Mouse (Mus musculus) ES-Bruce4 (cell line): Measurements from ENCODE around the gene Ccdc33. TPM values are rescaled to one million over a fixed set of nuclear protein-coding genes. Genes with fewer than 3 reads are reported as not detected.
A peak's percentile ranks its signal among the peaks of the same experiment; 100 is the strongest.

Source experiments
- H3K27ac ChIP-seq: 2 replicates; pipeline ENCODE4 v1.5.1; 2012; ENCODE audit warnings: low read length, inconsistent platforms; ENCODE audit not compliant: insufficient read depth
- H3K27me3 ChIP-seq: 2 replicates; pipeline ENCODE4 v1.6.1; 2012; ENCODE audit warnings: mild to moderate bottlenecking, low read length, inconsistent platforms; ENCODE audit not compliant: control insufficient read depth, poor library complexity, insufficient read depth, severe bottlenecking
- H3K36me3 ChIP-seq: 2 replicates; pipeline ENCODE4 v1.6.1; 2012; ENCODE audit warnings: inconsistent platforms, mild to moderate bottlenecking, low read length, moderate library complexity; ENCODE audit not compliant: control insufficient read depth, poor library complexity, insufficient read depth, severe bottlenecking
- H3K4me1 ChIP-seq: one replicate; pipeline ENCODE4 v1.8.1; 2011; ENCODE audit warnings: low read length; ENCODE audit not compliant: control insufficient read depth, insufficient read depth
- H3K4me3 ChIP-seq: 2 replicates; pipeline ENCODE4 v1.5.1; 2011; ENCODE audit warnings: low read depth, mild to moderate bottlenecking, low read length
- H3K9ac ChIP-seq: 2 replicates; pipeline ENCODE4 v1.6.1; 2012; ENCODE audit warnings: low read depth, mild to moderate bottlenecking, inconsistent platforms; ENCODE audit not compliant: poor library complexity, severe bottlenecking
- H3K9me3 ChIP-seq: replicated peaks from 2 replicates; pipeline ENCODE4 v1.6.1; 2012; ENCODE audit warnings: mild to moderate bottlenecking, low read length, inconsistent platforms; ENCODE audit not compliant: control insufficient read depth, poor library complexity, insufficient read depth, severe bottlenecking
- CTCF ChIP-seq: IDR thresholded peaks from one replicate; pipeline ENCODE4 v1.8.1; 2011; ENCODE audit warnings: low read depth, low read length
- EP300 ChIP-seq: IDR thresholded peaks from 2 replicates; pipeline ENCODE4 v1.6.1; 2011; ENCODE audit warnings: low read depth, low read length; ENCODE audit not compliant: insufficient read depth
- POLR2A ChIP-seq: IDR thresholded peaks from one replicate; pipeline ENCODE4 v1.8.1; 2011; ENCODE audit warnings: low read length; ENCODE audit not compliant: insufficient read depth
- polyA plus RNA-seq: library from polyadenylated mRNA; stranded (reverse); fragments of >200 nt; gene quantifications from 2 replicates; pipeline ENCODE4 v1.2.4, GENCODE M21; 2011; ENCODE audit warnings: low read depth; ENCODE audit not compliant: missing spikeins, insufficient read depth, insufficient read length

Gene Ccdc33
- polyA plus RNA-seq, 1 experiment = not detected

DNA sequence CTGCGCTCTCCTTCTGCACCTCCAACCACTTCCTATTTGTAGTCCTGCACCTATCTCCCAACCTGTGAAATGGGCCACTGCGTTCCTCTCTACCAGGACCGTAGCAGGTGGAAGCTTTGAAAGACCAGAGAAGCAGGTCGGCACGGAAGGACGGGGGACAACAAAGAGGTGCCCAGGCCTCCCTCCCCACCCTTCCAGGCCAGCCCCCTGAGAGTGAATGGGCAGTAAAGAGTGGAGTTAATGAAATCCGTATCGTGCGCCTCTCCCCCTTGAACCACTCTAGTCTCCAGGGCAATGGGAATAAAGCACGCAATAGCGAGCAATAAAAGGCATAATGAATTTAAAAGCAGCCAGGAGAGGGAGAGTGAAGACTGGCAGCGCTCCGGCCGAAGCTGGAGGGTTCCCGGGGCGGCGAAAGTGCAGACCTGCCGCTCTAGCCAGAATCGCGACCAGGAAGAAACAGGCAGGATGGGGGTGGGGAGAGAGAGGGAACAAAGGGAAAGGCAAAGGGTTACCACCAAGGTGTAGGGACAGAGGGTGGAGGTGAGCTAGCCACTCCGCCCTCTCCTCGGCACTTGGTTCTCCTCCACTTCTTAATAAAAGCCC lies 5.2 kb downstream of the Ccdc33 start:
- no peaks in the 10 kb centered on the region for H3K9me3 ChIP-seq
- TF ChIP-seq POLR2A = no peak
- TF ChIP-seq EP300 = peak; percentile 73; the same call in 1 of the 2 replicates
- TF ChIP-seq CTCF = no peak
- H3K27ac ChIP-seq = no peak overlapping the region
- no peaks in the 10 kb centered on the region for H3K36me3 ChIP-seq
- peaks cover 4% of the 10 kb centered on the region for H3K4me1 ChIP-seq
- H3K4me3 ChIP-seq = peak overlapping the region; percentile 63
- H3K9ac ChIP-seq = peak overlapping the region; percentile 42; the same call in 1 of the 2 replicates
- H3K27me3 ChIP-seq = no peaks in the 10 kb centered on the region

DNA sequence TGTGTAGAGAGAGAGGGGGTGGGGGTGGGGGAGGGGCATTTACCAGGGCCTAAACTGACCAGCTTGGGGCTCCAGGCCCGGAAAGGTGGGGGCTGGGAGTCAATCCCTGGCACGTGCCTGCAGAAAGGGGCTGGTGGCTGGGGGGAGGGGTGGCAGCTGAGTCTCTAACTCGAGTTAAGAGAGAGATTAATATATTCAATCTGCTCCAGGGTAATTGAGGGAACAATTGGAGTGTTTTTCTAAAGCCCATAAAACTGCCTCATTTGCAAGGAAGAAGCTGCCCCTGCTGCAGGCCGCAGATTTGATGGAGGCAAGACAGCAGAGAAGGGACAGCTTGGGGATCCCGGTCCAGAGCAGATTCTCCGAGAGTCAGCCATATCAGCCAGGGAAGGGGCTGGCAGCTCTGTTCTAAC lies 5.8 kb downstream of the Ccdc33 start:
- no peaks in the 10 kb centered on the region for H3K36me3 ChIP-seq
- H3K4me3 ChIP-seq = peak overlapping the region; percentile 63
- no peak overlapping the region for H3K27ac ChIP-seq
- H3K4me1 ChIP-seq = peaks cover 4% of the 10 kb centered on the region
- H3K27me3 ChIP-seq = no peaks in the 10 kb centered on the region
- no peaks in the 10 kb centered on the region for H3K9me3 ChIP-seq
- H3K9ac ChIP-seq = peak overlapping the region; percentile 42; the same call in 1 of the 2 replicates
- no peak for TF ChIP-seq POLR2A
- TF ChIP-seq CTCF = no peak
- no peak for TF ChIP-seq EP300

DNA sequence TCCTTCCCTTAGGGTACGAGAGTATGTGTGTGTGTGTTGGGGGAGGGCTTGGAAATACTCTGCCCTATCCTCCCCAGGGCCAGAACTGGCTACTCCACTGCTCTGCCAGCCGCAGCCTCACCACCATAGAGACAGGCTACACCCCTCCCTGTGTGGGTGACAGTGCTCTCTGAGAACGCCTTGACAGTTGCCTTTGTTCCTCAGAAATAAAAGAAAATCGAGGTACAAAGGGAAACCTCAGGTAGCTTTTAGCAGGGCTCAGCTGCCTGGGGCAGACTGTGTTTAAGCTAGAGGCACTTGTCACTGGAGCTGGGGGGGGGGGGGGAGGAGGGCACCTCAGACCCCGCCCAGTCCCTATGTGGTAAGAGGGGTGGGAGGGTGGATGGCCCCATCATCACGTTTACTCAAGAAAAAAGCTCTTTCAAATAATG lies 6.3 kb downstream of the Ccdc33 start:
- peaks cover 4% of the 10 kb centered on the region for H3K4me1 ChIP-seq
- no peaks in the 10 kb centered on the region for H3K9me3 ChIP-seq
- no peak overlapping the region for H3K9ac ChIP-seq
- H3K4me3 ChIP-seq = no peak overlapping the region
- H3K27ac ChIP-seq = no peak overlapping the region
- no peak for TF ChIP-seq POLR2A
- no peak for TF ChIP-seq EP300
- TF ChIP-seq CTCF = no peak
- no peaks in the 10 kb centered on the region for H3K36me3 ChIP-seq
- H3K27me3 ChIP-seq = no peaks in the 10 kb centered on the region

DNA sequence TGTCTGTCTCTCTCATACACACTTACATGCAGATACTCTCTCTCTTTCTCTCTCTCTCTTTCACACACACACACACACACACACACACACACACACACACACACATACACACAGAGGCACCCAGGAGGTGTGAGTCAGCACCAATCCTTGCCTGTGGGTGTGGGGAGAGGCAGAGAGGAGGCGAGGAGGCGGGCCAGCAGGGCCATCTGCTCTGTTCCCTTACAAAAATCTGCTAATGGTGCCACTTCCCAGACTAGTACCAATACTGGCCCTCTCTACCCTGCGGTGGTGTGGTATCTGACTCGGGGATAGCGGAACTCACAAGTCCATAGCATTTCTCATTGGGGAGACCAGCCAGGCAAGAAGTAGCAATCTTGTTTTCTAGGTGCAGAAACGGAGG lies 7.2 kb downstream of the Ccdc33 start:
- TF ChIP-seq CTCF = no peak
- TF ChIP-seq EP300 = no peak
- no peak for TF ChIP-seq POLR2A
- H3K4me3 ChIP-seq = no peak overlapping the region
- H3K27me3 ChIP-seq = no peaks in the 10 kb centered on the region
- no peak overlapping the region for H3K9ac ChIP-seq
- H3K27ac ChIP-seq = no peak overlapping the region
- H3K9me3 ChIP-seq = no peaks in the 10 kb centered on the region
- no peaks in the 10 kb centered on the region for H3K36me3 ChIP-seq
- H3K4me1 ChIP-seq = peaks cover 4% of the 10 kb centered on the region

DNA sequence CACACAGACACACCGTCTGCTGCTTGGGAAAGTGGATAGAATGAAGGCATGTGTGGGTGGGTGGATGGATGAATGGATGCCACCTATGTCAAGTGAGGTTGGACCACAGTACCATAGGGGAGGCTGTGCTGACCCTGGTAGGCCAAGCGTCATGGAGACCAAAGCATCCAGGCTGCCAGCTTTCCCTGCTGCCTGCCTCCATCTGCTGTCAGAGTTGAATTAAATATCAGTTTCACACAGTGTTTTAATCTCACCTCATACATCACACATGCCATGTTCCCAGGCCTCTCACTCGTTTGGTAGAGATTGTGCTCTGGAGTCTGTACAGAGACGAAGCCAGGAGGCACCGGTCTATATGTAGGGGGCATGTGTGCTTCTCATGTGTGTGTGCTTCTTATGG lies 7.8 kb downstream of the Ccdc33 start:
- TF ChIP-seq CTCF (no peak), EP300 (no peak), POLR2A (no peak)
- Histone ChIP-seq H3K27me3 (no peaks in the 10 kb centered on the region), H3K36me3 (no peaks in the 10 kb centered on the region), H3K9me3 (no peaks in the 10 kb centered on the region), H3K9ac (no peak overlapping the region), H3K4me1 (peaks cover 2% of the 10 kb centered on the region), H3K4me3 (no peak overlapping the region), H3K27ac (no peak overlapping the region)

DNA sequence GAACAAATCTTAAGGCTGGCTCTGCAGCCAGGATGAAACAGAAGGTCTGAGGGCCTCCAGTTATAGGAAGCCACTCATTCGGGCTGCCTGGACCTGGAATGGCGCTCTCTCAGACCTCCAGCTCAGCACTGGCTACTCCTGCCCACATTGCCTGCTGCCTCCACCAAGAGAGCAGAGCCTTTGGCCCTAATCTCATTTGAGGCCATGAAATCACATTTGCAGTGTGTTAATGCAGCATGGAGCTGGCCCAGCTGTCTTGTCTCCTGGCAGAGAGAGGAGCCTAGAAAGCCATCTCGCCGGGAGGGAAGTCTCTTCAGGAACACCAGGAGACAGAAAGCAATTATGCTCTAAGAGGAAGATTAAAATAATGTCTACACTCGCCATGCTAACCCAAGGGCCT lies 11.1 kb downstream of the Ccdc33 start:
- no peaks in the 10 kb centered on the region for H3K4me1 ChIP-seq
- H3K4me3 ChIP-seq = no peak overlapping the region
- TF ChIP-seq CTCF (no peak), POLR2A (no peak), EP300 (no peak)
- no peaks in the 10 kb centered on the region for H3K36me3 ChIP-seq
- no peak overlapping the region for H3K27ac ChIP-seq
- no peaks in the 10 kb centered on the region for H3K9me3 ChIP-seq
- H3K27me3 ChIP-seq = no peaks in the 10 kb centered on the region
- H3K9ac ChIP-seq = no peak overlapping the region
